Mouse (Mus musculus) left cerebral cortex, postnatal 4 days (tissue): Measurements from ENCODE around the gene Id4. TPM values are rescaled to one million over a fixed set of nuclear protein-coding genes. Genes with fewer than 3 reads are reported as not detected.

Experiments used
- DNase-seq: peaks from one replicate; pipeline ENCODE4 v3.0.0-alpha.2; 2022
- intact Hi-C: fragments of 180-260 bp; cut with DNase I; formaldehyde crosslinking; loops from one replicate; pipeline ENCODE4 v1.15.1; 2025
- total RNA-seq, 2 experiments: library from RNA; stranded (reverse); gene quantifications; 2 replicates each; pipeline ENCODE4 v1.2.3; 2021

Gene Id4
- total RNA-seq, result 10 to 100 TPM; 30.6 to 35.9 TPM

DNA sequence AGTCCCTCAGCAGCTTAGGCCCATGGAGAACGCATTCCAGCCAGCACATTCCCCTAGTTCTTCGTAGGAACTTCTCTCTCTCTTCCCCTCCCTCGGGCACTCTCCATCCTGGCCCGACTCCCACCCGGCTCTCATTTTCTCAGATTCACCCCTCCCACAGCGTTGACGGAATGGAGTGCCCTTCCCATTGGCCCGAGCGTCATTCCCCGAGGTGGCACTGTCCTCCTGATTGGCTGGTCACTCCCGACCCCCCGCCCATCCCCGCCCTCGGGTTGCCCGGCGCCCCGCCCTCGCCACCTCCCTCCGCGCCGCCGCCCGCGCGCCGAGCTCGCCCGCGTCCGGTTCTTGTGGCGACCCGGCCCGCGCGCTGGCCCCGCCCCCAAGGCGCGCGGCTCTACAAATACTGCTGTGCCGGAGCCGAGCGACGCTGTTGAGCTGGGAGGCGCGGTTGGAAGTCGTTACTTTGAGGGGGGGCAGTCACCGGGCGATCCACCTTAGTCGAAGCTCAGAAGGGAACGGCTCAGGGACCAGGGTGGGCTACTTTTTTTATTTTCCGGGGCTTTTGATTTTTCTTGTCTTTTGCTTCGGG, at the start of gene Id4:
TSS of gene Id4 (plus strand) at position 539 of the 589 bp plus-strand sequence.
- intact Hi-C loops, result loop anchor here (10.0 kb wide), 1 partner anchor 946 kb away; no protein-coding TSS in a partner anchor
- DNase-seq, result peak; percentile 97

DNA sequence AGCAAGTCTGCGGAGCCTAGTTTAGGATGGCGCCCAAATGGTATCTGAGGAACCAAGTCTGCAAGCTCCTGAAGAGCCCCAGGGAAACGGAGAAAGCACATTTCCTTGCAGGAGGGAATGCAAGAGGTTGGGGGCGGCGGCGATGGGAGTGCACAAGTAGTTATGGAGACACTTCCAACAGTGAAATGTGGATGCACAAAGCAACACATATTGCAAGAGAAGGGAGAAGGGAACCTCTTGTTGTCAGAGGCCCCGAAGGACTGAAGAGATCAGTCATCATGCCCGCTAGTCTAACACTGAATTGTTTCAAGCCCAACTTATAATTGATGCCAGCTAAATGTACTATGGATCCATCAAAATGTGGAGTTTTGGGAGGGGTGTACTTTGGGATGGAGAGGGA, 33.9 kb upstream of the Id4 start:
- intact Hi-C loops, result no loop called here
- DNase-seq, result peak; percentile 25

DNA sequence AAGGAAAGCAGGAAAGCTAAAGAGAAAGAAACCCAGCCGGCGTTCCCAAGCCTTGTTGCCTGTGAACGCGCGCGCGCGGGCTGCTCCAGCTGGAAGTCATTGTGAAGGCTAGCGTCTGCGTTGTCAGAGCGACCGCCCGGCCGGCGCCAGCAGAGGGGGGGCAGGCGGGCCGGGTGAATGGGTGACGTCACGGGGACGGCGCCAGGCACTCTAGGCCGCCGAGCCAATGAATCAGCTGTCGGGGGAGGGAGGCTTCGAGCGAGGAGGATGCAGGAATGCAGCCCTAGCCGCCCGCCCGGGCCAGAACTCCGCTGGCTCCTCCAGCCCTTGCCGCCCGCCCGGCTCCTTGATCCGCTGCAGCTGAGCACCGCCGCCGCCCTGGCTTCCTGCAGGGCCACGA, 33.3 kb upstream of the Id4 start:
- peak; percentile 94 for DNase-seq
- intact Hi-C loops, result no loop called here

DNA sequence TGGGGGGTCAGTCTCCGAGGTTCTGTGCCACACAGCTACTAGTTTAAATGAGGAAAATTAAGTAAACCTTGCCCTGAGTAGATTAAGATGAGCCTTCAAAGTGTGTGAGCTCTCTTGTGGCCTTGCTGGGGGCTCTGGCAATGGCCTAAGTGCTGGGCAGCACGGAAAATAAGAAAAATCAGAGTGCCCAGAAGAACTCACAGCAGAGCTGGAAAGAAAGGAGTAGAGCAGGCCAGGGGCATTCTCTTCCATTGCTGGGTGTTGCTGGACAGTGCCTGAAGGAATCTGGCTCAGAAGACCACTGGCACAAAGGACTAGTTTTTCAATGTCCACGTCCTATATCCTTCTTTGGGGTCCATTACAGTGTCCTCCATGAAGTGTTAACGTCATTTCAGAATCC, 32.9 kb upstream of the Id4 start:
- intact Hi-C loops, result no loop called here
- DNase-seq, result peak; percentile 2

DNA sequence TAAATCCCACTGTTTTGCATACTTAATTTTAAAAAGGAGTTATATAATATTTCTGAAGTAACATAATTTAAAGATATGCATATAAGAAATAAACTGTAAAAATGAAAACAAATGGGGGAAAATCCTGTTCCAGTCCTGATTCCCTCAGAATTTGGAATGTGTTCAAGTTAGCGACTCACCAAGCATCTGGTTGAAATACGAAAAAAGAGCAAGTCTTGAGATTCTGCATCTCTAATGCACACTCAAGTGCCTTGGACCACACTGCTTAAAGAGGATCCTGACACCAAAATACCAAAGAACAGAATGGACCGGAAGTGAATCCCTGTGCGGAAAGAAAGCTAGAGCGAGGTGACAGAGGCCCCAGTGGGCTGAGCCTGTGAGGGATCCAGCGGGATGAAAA, 30.0 kb upstream of the Id4 start:
- DNase-seq, result no peak
- intact Hi-C loops, result no loop called here

DNA sequence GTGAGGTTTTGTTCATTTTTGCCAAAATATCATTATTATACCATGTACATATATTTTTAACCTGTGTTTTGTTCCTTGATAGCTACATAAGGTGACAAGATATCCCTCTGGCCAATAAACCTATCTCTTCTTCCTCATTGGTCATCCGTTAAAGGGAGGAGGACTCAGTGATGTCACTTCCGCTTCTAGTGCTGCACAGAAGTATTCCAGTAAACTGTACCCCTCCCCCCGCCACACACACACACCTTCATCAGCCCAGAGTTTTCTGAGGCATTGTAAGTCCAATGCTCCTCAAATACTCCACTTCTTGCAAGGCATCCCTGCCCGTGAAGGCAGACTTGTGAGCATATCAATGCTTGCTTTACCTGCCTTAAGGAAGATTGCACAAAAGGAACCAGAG, 24.6 kb upstream of the Id4 start:
- DNase-seq, result no peak
- intact Hi-C loops, result no loop called here

DNA sequence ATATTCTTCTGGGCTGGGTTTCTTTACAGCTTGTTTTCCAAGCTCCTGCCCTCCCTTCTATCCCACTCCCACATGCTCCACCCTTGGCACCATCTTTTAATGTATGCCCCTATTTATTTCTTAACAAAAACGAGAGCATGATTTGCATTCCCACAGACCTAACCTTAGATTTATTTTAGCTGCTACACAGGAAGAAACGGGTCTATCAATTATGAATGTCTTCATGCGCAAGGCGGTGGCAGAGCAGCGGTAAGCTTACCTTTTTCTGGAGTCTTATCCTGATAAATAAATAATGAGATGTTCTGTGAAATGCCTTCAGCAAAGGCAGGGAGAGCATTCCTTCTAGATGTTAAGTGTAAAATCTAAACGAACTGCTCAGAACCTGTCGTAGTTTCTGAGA, 24.2 kb upstream of the Id4 start:
- no peak for DNase-seq
- intact Hi-C loops, result no loop called here

DNA sequence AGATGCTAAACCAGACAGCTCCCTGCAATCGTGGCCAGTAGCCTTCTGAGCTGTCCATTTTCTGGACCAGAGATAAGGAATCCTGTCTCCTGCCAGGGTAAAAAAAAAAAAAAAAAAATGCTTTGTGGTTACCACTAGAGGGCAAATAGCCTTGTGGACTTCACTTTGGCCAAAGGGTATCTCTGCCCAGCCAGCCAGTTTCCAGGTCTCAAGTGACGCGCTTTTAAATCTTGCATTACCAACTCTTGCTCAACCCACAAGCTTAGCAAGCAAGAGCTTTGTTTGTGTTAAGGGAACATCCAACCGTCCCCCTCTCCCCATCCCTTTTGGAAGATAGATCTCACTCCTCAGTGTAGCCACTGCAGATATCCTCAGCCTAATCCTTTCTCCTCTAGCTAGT, 23.5 kb upstream of the Id4 start:
- intact Hi-C loops, result no loop called here
- DNase-seq, result peak; percentile 24

DNA sequence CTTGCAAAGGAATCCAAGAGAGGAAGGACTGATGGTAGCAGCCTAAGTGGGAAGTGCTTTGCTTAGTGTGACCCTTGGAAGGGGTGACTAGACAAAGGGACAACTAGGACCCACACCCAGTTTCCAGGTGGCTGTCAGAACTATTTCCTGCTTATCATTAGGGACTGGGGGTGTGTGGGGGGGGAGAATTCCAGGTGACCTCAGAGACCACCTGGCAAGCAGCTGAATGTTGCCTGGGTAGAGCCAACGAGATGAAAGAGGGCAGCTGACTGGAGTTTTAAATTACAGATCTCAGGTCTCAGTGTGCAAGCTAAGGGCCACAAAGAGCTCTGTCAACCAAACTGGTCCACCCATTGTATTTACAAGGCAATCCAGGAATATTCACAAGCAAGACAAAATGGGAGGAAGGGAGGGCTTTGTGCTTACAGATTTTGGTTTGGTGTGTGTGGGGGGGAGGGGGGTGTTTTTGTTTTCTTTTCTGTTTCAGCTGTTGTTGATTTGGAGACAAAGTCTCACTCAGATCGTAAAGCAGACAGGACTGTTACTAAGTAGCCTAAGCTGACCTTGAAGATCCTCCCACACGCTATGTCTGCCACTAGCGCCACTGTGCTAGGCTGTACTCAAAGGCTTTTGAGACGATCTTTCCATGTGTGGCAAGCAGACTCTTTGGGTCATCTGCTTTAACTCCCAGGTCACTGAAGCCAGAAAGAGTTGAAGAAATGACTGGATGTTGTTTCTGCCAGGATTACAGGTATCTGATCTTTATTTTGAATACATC, 15.6 kb upstream of the Id4 start:
- intact Hi-C loops, result no loop called here
- no peak for DNase-seq

DNA sequence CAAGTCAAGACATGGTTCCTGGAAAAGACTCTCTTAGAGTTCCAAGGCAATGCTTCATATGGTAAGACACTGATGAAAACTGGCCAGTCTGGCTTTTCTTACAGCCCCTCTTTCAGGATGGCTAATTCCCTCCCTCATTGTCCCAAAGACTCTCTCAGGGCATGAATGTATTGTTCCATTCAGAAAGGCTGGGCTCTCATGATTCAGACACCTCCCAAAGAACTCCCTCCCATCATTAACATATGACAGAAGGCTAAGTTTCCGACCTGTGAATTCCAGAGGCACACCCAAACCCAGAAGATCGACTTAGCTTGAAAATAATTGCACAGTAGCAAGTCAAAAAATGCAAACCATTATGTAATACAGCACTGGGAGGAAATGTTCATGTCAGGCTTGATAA, 8.5 kb upstream of the Id4 start:
- DNase-seq, result no peak
- intact Hi-C loops, result no loop called here

DNA sequence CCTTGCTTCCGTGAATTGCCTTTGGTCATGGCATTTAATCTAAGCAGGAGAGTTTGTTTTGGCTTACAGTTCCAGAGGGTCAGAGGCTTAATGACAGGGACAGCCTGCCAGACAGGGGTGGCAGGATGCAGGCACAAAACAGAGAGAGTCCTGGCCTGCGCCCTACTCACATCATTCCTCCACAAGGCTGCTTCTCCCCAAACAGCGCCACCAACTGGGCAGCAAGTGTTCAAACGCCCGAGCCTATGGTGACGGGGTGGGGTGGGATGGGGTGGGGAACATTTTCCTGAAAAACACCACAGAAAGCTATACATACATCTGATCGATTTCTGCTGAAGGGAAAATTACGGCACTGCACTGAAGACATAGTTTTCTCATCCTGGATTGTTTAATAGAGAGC, 6.0 kb upstream of the Id4 start:
- intact Hi-C loops, result no loop called here
- no peak for DNase-seq

DNA sequence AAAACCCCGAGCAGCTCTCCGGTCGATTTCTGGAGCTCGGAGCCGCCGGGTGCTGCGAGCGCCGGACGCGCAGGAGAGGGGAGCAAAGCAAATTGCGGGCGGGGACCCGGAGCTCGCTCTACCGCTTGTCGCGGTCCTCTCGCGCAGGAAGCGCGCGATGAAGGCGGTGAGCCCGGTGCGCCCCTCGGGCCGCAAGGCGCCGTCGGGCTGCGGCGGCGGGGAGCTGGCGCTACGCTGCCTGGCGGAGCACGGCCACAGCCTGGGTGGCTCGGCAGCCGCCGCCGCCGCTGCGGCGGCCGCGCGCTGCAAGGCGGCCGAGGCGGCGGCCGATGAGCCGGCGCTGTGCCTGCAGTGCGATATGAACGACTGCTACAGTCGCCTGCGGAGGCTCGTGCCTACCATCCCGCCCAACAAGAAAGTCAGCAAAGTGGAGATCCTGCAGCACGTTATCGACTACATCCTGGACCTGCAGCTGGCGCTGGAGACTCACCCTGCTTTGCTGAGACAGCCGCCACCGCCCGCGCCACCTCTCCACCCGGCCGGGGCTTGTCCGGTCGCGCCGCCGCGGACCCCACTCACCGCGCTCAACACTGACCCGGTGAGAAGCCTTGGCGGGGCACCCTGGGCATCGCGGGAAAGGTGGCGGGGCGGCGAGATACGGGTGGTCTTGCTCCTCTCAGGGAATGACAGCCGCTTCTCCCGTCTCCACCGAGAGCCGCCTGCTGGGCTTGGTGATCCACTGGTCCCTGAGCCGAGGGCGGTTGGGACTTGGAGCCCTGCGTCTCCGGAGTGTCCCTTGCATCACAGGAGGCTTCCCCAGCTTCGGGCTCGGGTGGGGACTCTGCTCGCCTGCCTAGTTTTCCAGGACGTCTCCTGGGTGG, 553 bp downstream of the Id4 start:
- intact Hi-C loops, result loop anchor here (10.0 kb wide), 1 partner anchor 947 kb away; no protein-coding TSS in a partner anchor
- peak; percentile 36 for DNase-seq

DNA sequence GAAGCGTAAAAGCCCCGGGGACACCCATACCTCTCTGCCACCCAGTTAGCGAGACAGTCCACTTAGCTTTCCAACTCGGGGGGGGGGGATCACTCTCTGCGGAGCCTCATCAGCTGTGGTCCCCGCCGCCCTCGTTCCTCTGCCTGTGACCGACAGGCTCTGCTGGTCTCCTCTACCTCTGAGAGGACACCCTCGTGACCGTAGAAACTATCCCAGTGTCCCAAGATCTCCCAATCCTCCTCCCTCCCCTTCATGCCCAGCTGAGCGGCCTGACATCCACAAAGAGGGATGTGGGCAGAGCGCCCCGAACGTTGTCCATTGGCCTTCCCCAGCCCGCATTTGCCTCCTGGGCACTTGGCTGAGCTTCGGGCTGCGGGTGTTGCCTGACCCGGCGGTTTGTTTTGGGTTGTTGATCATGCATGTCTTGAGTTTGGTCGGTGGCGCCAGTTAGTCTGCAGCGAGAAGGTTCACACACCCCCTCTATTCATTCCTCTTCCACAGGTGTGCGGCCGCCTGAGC, 1.5 kb downstream of the Id4 start:
- peak; percentile 44 for DNase-seq
- intact Hi-C loops, result loop anchor here (10.0 kb wide), 1 partner anchor 948 kb away; no protein-coding TSS in a partner anchor

DNA sequence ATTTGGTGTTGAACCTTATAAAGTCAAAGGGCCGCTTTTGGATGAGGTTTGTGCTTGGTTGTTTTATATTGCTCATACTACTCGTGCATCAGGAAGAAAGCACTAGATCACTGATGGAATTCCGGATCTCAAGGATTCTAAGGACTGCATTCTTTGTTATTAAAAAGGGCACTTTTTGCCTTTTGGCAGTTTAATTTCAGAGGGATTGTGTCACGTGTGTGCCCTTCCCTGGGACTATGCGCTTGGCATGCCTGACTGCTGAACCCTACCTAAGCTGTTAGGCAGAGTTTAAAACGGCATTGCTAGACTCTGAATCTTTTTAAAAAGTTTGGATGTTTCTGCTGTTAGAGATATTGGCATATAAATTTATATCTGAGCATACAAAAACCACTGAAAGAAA, 4.0 kb downstream of the Id4 start:
- intact Hi-C loops, result loop anchor here (10.0 kb wide), 1 partner anchor 950 kb away; no protein-coding TSS in a partner anchor
- DNase-seq, result no peak

DNA sequence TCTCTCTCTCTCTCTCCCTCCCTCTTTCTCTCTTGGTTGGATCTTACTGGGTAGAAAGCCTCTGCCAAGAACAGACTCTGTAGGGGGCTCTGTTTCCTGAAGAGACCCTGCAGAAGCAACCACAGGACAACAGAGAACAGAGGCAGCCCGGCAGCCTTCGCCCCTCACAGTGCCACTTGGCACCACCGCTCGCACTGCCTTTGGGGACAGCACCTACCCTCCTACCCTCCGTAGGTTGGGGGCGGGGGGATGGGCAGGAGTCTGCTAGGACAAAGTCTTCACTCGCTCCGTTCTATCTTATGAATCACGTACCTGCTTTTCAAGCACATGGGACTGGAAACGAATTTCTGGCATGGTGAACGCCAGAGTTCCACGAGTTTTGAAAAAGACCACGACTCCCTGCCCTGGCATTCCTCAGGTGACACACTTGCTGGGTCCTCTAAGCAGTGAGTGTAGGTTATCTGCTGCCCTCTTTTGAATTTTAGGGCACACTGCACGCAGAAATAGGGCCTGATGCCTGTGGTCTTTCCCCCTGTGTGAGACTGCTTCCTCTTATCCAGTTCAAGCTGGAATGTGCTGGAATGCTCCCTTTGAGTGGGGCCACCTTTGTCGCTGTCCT, 12.5 kb downstream of the Id4 start:
- intact Hi-C loops, result no loop called here
- DNase-seq, result peak; percentile 37

DNA sequence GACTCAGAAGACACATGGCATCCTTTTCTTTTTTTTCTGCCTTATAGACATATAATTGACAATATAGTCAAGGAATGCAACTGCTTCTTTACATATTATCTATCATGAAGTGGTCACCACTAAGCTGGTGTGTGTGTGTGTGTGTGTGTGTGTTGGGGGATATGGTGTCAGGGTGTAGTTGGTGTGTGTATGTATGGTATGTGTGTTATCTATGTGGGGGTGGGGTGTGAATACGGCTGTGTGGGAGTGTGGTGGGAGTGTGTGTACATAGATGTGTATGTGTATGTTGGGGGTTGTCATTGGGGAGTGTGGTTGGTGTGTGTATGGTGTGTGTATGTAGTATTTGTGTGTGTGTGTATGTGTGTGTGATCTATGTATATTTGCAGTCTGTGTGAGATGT, 13.1 kb downstream of the Id4 start:
- intact Hi-C loops, result no loop called here
- no peak for DNase-seq

DNA sequence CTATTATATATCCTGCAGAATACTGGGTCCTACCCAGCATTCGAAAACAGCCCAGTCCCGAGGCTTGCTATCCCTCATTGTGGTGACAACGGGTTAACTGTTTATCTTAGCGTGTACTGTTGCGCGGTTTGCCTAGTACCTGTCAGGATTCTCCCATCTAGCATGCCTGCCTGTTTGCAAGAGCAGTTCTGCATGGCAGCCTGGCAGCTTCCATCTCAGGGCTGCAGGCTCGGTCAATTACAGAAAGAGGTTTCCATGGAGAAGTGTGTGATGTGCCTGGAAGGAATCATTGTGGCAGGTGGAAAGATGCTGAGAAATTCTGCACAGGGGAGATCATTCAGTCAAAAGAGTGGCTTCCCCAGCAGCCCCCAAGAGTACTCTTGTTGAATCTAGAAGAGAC, 16.0 kb downstream of the Id4 start:
- DNase-seq, result peak; percentile 17

DNA sequence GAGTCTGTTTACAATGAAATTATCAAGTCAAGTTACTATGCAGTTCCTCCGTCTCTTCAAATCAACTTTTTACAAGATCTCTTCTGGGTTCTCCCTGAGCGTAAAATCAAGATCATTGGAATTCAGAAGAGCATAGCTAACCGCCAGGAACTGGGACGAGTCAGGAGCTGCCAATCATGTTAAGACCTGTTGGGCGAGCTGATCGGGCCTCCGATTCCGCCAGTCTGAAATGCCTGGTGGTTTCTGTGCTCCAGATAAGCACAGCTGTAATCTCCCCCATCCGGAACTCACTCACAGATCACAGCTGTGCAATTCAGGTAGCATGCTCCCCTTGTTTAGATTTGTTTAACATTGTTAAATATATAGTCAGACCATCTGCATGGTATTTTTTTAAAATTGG, 23.4 kb downstream of the Id4 start:
- intact Hi-C loops, result no loop called here
- DNase-seq, result no peak

More for the DNA sequence above, 16.0 kb downstream of the Id4 start:
- intact Hi-C loops, result no loop called here

DNA sequence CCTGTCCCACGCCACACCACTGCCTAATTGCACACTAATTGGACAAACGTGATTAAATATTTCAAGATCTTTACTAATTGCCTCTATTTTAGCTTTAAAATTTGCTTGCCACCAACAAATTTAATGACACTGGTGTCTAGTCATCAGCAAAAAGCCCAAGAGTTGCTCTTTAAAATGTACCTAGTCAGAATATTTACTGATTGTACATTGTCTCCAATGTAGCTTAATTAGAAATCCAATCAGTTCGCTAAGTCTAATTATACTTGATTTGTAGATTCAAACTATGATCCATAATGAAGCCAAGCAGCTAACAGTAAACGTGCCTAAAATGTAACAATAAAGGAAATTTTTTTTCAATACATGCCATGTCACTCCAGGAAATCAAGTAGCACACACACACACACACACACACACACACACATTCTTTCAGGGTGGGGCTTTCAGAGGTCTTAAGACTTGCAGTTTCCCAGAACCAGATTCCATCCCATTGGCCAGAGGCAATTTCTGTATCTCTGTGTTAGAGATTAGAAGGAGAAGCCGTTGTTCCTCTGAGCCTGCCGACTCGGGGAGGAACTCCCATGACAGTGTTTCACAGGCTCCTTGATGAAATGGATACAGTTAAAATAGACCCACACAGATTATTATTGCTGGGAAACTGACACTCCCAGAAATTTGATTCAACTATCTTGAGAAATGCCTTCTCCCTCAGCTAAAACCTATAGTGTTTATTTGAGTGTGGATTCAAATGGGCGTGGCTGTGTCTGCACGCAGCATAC, 24.1 kb downstream of the Id4 start:
- no peak for DNase-seq
- intact Hi-C loops, result no loop called here

DNA sequence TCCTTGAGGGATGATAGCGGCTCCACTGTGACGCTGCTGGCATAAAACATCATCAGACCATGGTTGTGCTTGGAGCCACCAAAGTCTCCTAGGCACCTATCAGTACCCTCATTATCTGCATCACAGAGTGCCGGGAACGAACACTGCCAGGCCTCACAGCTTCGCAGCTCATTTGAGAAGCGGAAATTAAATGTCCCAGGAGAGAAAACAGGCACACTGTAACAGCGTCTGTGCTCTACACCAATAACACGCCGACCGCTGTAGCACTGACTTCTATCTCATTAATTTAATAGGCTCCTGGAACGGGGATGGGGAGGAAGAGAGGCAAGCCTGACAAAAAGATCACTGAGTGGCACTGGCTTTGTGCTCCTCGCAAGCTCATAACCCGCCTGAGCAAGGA, 29.4 kb downstream of the Id4 start:
- DNase-seq, result peak; percentile 11

More for the DNA sequence above, 29.4 kb downstream of the Id4 start:
- intact Hi-C loops, result no loop called here
